Mouse (Mus musculus) frontal cortex, postnatal 25 days (tissue): Measurements from ENCODE around the gene Frmpd4.

Source experiments
- DNase-seq, 2 experiments: peaks; one replicate each; pipeline ENCODE4 v3.0.0; 2022; ENCODE audit warnings: low spot score in 2 of 2

The Frmpd4 gene

DNA sequence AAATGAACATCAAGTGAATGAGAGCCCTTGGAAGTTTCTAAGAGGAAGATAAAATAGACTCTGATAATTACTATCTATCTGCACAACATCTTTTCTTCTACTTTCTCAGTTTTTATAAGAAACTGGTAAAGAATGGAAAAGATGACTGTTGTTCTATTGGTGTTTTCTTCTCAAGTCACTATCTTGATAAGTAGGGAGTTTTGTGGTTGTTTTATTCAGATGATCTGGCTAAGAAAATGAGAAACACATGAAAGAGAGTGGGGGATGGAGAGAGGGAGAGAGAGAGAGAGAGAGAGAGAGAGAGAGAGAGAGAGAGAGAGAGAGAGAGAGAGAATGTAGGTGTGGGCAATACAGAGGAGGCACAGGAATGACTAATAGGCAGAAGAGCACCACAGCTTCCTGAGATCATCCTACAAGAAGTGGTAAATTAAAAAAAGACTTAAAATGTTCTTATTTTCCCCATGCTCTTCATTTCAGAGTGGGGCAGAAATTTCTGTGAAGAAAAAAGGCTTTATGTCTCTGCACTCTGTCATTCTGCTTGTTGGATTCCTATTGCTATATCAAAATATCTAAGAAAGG, 979.3 kb downstream of the Frmpd4 start:
- no peak for DNase-seq

DNA sequence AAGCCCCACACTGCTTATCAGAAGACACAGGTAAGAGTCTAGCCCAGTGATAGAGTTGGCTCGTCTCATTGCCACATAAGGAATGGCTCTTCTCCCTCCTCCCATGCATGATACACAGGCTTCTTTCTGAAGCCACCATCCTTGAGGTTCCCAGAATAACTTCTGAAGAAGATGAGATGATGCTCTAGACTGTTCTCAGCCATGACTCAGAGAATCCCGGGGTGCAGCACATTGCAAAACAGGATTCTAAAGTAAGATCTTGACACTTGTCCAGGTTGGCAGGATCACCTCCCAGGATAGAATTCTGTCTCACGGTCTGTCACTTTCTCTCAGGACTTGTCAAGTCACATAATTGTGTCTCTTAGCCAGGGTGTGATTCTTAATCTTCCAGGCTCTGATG, 1024.2 kb downstream of the Frmpd4 start:
- no peak for DNase-seq

DNA sequence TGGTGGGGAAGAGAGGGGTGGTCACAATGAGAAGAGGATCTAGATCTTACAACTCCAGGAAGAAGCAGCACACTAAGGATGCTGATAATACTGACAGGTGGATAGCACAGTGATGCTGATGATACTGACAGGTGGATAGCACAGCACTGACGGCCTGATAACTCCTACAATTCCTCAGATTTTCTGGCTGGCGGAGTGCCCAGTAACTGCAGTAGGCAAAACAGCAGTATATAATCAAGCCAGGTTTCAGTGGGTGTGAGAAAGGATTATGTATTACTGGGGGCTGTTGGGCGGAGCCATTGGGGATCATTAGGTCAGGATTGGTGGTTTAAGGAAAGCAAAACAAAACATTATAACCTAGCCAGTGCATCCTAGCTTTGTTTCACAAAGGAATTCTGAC, 1053.9 kb downstream of the Frmpd4 start:
- peak in 1 of 2 experiments; percentile 3 for DNase-seq

DNA sequence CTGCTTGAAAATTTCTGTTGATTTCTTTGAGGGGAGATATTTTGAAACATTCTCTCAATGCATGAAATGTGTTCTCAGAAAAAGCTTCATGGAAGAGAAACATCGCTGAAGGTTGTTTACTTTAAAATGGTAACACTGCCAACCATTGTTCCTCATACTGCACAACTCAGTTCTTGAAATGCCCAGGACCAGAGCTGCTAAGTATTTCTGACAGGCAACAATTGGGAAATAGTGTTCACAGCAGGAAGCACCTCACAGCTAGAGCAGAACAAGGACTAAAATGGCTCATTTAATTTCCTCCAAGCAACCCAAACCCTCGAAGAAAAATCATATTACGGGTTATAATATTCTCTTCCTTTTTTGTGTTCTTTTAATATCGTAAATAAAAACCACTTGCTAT, 1054.5 kb downstream of the Frmpd4 start:
- no peak for DNase-seq

DNA sequence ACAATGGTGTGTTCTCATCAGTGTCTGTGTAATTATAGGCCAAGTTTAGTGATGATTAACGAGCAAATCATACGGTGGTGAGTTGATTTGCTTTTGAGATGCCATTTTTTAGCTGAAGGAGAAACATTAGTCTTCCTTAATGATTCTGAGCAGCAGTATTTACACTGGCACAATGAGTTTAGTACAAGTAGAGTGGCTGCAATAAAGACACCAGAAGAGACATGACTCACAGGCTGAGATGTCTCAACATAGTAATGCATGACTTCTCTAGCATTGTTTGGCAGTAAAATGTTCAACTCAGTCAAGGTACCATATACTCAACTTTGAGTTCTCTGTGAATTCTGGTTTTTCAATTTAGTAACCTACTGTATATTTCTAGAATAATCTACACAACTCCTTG, 1058.6 kb downstream of the Frmpd4 start:
- DNase-seq: no peak

DNA sequence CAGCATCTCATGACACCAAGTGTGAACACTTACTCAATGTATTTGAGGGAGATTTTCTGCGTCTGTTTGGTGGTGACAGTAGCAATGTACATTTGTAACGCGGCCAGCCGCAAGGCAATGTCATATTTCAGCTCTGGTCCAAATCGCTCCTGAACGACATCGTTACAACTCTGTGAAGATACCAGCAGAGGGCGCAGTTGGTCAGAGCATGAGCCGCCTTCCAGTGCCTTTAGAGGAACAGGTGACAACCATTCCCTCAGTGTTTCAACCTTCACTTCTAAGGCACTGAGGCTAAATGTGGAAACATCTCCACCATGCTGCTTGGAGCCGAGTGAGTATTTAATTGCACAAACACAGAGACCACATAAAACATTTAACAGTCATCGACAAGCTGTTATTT, 1079.3 kb downstream of the Frmpd4 start:
- peak; percentile 9 to 43 for DNase-seq

DNA sequence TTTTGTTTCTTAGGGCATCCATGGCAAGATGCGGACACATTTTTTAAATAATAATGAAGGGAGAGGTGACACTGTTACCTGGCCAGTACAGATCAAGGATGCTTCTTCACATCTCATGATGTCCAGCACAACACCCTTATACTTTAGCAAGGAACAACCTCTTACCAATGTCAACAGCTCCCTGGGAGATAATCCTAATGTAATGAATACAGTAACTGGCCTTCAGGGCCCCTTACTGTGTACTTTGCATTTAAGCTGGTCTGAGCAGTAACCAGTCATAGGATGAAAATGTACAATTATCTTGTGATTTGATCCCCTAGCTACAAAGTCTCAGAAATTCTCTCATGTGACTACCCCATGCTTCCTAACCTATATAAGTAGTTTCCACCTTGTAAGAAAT, 1084.8 kb downstream of the Frmpd4 start:
- DNase-seq: no peak

DNA sequence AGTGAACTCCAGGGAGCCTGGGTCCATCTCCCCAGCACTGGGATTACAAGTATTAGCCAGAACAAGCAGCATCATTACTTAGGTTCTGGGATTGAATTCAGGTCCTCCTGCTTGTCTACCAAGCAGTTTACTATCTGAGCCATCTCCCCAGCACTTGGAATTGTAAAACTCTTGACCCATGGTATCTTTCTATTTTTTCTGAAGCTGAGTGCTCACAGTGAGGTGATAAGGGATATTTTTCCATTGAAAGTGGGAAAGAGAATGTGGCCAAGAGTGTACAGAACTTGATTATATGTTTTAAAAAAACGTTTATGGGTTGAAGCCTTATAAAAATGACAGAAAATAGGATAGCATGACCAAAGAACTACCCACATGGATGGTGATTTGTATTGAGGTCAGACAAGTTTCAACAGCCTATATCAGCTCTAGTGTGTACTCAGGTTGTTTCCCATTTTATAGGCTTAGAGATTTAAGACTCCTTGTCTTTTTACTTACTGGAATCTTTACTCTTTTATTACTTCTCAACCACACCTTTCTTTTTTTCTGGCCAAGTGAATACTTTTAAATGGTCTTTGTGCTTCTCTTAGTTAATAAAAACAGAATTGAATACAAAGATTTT, 1085.3 kb downstream of the Frmpd4 start:
- DNase-seq: no peak

DNA sequence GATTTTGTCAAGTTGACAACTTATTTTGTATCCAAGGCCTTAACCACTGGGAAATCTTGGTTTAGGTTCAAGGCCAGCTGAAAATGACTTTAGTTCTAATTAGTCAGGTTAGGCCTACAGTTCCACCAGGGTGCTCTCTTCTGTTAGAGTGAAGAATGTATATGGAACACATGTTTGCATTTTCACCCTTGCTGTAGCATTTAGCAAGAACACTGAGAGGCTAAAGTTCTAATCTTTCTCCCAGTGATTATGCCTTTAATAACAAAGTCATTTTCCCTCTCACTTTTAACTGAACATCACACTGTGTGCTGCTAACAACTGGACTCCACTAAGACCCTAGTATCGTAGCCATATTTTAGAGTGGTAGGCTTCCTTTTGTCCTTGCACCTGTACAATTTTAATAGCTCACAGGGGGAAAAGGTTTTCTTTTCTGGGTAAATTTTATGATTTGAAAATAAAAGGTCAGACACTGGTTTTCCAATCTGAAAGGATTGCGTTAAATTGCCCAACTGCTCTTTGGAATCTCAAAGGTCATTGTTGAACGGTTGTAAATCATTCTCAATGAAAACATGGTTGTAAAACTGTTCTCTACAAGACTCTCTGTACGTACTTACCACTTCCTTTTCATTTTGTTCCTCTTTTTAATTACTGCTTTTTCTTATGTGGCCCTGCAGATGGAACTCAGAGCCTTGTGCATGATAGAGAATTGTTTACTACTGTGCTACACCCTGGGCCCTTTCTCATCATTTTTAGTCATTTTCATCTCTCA, 1093.4 kb downstream of the Frmpd4 start:
- DNase-seq: no peak

DNA sequence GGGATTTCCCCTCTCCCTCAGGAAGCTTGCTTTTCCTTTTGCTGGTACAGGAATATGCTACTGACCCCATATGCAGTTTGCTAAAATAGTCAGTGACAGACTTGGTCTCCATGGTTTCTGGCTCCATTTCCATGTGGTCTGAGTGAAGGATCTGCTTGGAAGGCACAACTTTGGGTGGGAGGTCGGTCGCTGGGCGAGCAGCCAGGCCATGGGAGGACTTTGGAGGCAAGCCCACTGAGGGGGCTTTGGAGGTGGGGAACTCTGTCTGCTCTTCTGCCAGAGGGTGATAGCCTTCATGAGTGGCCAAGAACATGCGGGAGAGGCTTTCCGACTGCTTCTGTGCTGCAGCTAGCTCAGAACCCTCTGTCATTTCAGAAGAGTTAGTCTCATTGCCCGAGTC, 1099.4 kb downstream of the Frmpd4 start:
- no peak for DNase-seq

DNA sequence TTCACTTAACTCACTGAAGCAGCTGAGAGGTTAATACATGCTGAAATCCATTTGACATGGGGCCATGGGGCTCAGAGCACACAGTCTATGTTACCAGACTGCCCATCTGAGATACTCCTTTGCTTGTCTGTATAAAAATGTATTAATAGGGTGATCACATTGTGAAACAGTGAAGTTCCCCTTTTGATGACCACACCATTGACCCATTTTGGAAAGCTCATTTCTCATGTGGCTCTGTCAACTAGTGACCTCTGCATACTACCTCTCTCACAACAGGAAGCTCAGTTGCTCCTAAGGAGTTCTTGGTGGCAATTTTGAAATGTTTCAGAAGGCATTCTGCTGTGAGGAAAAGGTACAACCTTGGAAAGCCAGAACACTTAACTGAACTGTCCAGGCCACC, 1142.1 kb downstream of the Frmpd4 start:
- DNase-seq: no peak

DNA sequence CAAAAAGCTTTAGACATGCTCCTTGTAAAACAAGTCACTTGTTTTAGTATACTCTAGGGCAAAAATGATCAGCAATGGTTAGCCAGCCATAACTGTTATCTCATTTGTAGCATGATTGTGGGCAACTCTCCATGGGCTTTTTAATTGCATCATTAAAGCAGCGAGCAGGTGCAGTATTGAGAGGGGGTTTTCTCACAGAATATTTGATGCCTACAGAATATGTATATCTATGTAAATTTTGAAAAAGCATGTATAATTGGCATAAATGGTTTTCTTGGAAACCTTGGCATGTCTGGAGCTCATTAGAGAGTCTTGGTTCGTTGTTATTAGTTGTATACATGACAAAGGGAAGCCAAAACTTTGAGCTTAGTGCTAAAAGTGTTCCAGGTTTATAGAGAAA, 1143.1 kb downstream of the Frmpd4 start:
- no peak for DNase-seq
